Mouse (Mus musculus): ENCODE data around the gene Klk1b9. TPM values are rescaled to one million over a fixed set of nuclear protein-coding genes. Genes with fewer than 3 reads are reported as not detected.
"Not testable (repeated sequence)": the region's sequence is repeated elsewhere in the genome, so short reads cannot be mapped to it uniquely, and the experiment has no call there.

Gene Klk1b9
- polyA plus RNA-seq, 1 experiment from 2014 or later, result not detected

DNA sequence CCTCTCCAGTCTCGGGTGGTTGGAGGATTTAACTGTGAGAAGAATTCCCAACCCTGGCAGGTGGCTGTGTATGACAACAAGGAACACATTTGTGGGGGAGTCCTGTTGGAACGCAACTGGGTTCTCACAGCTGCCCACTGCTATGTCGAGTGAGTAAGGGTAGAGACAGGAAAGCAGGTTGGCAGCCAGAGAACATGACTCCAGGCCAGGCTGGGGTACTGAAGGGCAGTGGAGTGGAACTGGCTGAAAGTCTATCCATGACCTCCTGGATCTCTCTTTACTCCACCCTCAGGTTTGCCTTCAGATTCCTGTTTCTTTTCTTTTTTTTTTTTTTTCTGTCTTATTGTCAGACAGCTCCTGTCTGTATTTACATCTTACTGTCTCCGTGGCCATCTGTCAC is 23.2 kb upstream of the Klk1b9 start:
- Histone ChIP-seq H3K36me3 (ENCODE audit: control insufficient read depth, insufficient read depth, low read length) (no peaks in the 10 kb centered on the region), H3K4me3 (ENCODE audit: low read depth, low read length) (no peak overlapping the region), H3K4me2 (ENCODE audit: low read length) (no peak overlapping the region), H3K27me3 (ENCODE audit: control insufficient read depth, insufficient read depth, low read depth, low read length) (no peaks in the 10 kb centered on the region), H3K9me3 (replicated peaks; ENCODE audit: control insufficient read depth, low read length, poor library complexity, severe bottlenecking) (no peaks in the 10 kb centered on the region), H3K9ac (ENCODE audit: low read depth, low read length) (no peak overlapping the region), H3K27ac (ENCODE audit: low read length) (no peak overlapping the region), H3K4me1 (ENCODE audit: control insufficient read depth, insufficient read depth, low read length) (no peaks in the 10 kb centered on the region)
- WGBS, result 61% methylated on average over 4 of the region's 4 CpGs
- ATAC-seq, result no peak

GRCm38 (mm10) chr7:43966451-43966850 is 9.4 kb upstream of the Klk1b9 start, which contains the start of gene Klk1b1:
Gene Klk1b1, plus strand, starts transcription at chr7:43966751.
- Histone ChIP-seq H3K36me3 (ENCODE audit: control insufficient read depth, insufficient read depth, low read length) (no peaks in the 10 kb centered on the region), H3K27ac (ENCODE audit: low read length) (no peak within 1 kb of the TSS), H3K4me2 (ENCODE audit: low read length) (no peak within 1 kb of the TSS), H3K4me1 (ENCODE audit: control insufficient read depth, insufficient read depth, low read length) (no peaks in the 10 kb centered on the region), H3K4me3 (ENCODE audit: low read depth, low read length) (no peak within 1 kb of the TSS), H3K9ac (ENCODE audit: low read depth, low read length) (no peak within 1 kb of the TSS), H3K27me3 (ENCODE audit: control insufficient read depth, insufficient read depth, low read depth, low read length) (no peaks in the 10 kb centered on the region), H3K9me3 (replicated peaks; ENCODE audit: control insufficient read depth, low read length, poor library complexity, severe bottlenecking) (no peaks in the 10 kb centered on the region)
- WGBS, result 72% methylated on average over 3 of the region's 3 CpGs
- ATAC-seq, result no peak

DNA sequence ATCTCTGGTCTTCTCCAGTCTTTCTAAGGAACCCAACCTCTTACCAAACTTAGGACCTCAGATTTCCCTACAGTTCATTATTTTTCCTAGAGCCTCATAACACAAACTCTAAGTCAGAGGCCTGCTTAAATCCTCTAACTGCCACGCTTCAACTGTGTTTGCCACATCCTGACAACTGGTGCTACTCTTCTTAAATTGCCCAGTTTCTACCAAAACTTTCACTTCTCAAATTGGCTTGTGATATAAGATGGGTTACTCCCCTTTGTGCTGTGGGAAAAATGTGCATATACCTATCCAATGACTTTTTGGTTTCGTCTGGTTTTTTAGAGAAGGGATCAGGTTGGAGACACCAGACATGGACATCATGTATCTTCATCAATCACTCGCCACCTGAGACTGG is 8.8 kb upstream of the Klk1b9 start:
- ATAC-seq, result no peak
- WGBS, result 80% methylated on average over 3 of the region's 3 CpGs
- H3K4me2 ChIP-seq (ENCODE audit: low read length), result no peak overlapping the region

DNA sequence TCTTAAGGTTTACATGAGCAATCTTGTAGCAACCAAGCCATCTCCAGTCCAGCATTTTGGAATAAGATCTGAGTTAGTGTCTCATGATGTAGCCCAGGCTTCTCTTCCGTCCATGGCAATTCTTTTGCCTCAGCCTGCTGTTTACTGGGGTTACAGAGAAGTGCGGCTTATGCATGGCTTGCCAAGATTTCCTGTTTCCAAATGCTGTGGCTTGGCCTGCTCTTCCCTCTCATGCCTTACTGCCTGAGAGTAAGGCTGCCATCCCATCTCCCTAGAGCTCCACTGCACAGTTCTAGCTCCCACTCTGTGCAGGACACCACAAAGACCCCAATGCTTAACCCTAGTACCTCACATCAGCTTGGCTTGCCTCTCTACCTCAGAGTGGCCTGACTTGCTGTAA is 8.2 kb upstream of the Klk1b9 start:
- ATAC-seq, result no peak
- no peaks in the 10 kb centered on the region for H3K36me3 ChIP-seq (ENCODE audit: control insufficient read depth, insufficient read depth, low read length)
- WGBS, result 86% methylated on average over 2 of the region's 2 CpGs
- no peaks in the 10 kb centered on the region for H3K27me3 ChIP-seq (ENCODE audit: control insufficient read depth, insufficient read depth, low read depth, low read length)
- no peak overlapping the region for H3K4me3 ChIP-seq (ENCODE audit: low read depth, low read length)
- H3K27ac ChIP-seq (ENCODE audit: low read length), result no peak overlapping the region
- H3K4me1 ChIP-seq (ENCODE audit: control insufficient read depth, insufficient read depth, low read length), result no peaks in the 10 kb centered on the region
- H3K9ac ChIP-seq (ENCODE audit: low read depth, low read length), result no peak overlapping the region
- no peak overlapping the region for H3K4me2 ChIP-seq (ENCODE audit: low read length)
- no peaks in the 10 kb centered on the region for H3K9me3 ChIP-seq (replicated peaks; ENCODE audit: control insufficient read depth, low read length, poor library complexity, severe bottlenecking)

More for the DNA sequence above, 8.8 kb upstream of the Klk1b9 start:
- Histone ChIP-seq H3K9ac (ENCODE audit: low read depth, low read length) (no peak overlapping the region), H3K27me3 (ENCODE audit: control insufficient read depth, insufficient read depth, low read depth, low read length) (no peaks in the 10 kb centered on the region), H3K27ac (ENCODE audit: low read length) (no peak overlapping the region), H3K4me1 (ENCODE audit: control insufficient read depth, insufficient read depth, low read length) (no peaks in the 10 kb centered on the region), H3K36me3 (ENCODE audit: control insufficient read depth, insufficient read depth, low read length) (no peaks in the 10 kb centered on the region), H3K4me3 (ENCODE audit: low read depth, low read length) (no peak overlapping the region), H3K9me3 (replicated peaks; ENCODE audit: control insufficient read depth, low read length, poor library complexity, severe bottlenecking) (no peaks in the 10 kb centered on the region)

DNA sequence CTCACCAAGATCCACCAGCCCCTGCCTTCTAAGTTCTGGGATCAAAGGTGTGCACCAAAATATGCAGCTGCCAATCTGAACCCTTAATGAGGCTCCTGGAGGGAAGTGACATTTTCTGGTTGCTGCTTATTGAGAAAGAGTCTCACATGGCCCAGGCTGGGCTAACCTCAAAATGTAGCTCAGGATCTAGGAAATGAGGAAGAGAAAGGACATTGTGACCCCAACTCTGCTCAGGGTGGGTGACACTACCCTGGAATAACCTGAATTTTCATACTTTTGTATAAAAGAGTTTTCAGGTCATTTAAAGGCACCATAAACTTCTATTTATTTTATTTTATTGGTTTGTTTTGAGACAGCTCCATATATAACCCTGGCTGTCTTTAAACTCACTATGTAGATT is 9.8 kb downstream of the Klk1b9 start:
- Histone ChIP-seq H3K9me3 (replicated peaks; ENCODE audit: control insufficient read depth, low read length, poor library complexity, severe bottlenecking) (no peaks in the 10 kb centered on the region), H3K4me1 (ENCODE audit: control insufficient read depth, insufficient read depth, low read length) (no peaks in the 10 kb centered on the region), H3K9ac (ENCODE audit: low read depth, low read length) (no peak overlapping the region), H3K27ac (ENCODE audit: low read length) (no peak overlapping the region), H3K4me3 (ENCODE audit: low read depth, low read length) (no peak overlapping the region), H3K27me3 (ENCODE audit: control insufficient read depth, insufficient read depth, low read depth, low read length) (no peaks in the 10 kb centered on the region), H3K4me2 (ENCODE audit: low read length) (no peak overlapping the region), H3K36me3 (ENCODE audit: control insufficient read depth, insufficient read depth, low read length) (no peaks in the 10 kb centered on the region)
- ATAC-seq, result no peak

DNA sequence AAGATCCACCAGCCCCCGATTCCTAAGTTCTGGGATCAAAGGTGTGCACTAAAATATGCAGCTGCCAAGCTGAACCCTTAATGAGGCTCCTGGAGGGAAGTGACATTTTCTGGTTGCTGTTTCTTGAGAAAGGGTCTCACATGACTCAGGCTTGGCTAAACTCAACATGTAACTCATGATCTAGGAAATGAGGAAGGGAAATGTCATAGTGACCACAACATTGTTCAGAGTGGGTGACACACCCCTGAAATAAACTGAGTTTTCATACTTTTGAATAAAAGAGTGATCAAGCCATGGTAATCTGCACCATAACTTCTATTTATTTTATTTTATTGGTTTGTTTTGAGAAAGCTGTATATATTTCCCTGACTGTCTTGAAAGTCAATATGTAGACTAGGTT is 19.0 kb downstream of the Klk1b9 start:
- H3K4me3 ChIP-seq (ENCODE audit: low read depth, low read length); H3K36me3 ChIP-seq (ENCODE audit: control insufficient read depth, insufficient read depth, low read length); H3K4me2 ChIP-seq (ENCODE audit: low read length); H3K9me3 ChIP-seq (replicated peaks; ENCODE audit: control insufficient read depth, low read length, poor library complexity, severe bottlenecking); H3K4me1 ChIP-seq (ENCODE audit: control insufficient read depth, insufficient read depth, low read length); H3K27ac ChIP-seq (ENCODE audit: low read length); ATAC-seq; H3K27me3 ChIP-seq (ENCODE audit: control insufficient read depth, insufficient read depth, low read depth, low read length); H3K9ac ChIP-seq (ENCODE audit: low read depth, low read length): not testable (repeated sequence)
- 86% methylated on average over 1 of the region's 1 CpGs for WGBS

GRCm38 (mm10) chr7:43995577-43995976 is 19.7 kb downstream of the Klk1b9 start, which contains the start of gene Klk1b11:
Gene Klk1b11, plus strand, starts transcription at chr7:43995877.
- not testable (repeated sequence) for H3K9me3 ChIP-seq (replicated peaks; ENCODE audit: control insufficient read depth, low read length, poor library complexity, severe bottlenecking); H3K27me3 ChIP-seq (ENCODE audit: control insufficient read depth, insufficient read depth, low read depth, low read length); H3K9ac ChIP-seq (ENCODE audit: low read depth, low read length); H3K36me3 ChIP-seq (ENCODE audit: control insufficient read depth, insufficient read depth, low read length); H3K4me1 ChIP-seq (ENCODE audit: control insufficient read depth, insufficient read depth, low read length); H3K4me2 ChIP-seq (ENCODE audit: low read length); H3K4me3 ChIP-seq (ENCODE audit: low read depth, low read length); ATAC-seq; H3K27ac ChIP-seq (ENCODE audit: low read length)
- WGBS, result 90% methylated on average over 4 of the region's 4 CpGs

DNA sequence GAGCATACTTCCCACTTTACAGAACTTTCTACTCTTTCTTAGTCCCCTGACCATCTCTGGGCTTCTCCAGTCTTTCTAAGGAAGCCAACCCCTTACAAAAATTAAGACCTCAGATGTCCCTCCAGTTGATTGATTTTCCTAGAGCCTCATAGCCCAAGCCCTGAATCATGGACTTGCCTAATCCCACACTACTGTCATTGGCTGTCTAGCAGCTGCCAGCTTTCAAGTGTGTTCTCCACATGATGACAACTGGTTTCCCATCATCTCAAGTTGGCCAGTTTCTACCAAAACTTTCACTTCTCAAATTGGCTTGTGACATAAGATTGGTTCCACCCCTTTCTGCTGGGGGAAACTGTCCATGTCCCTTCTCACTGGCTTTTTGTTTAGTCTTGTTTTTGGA is 29.0 kb downstream of the Klk1b9 start:
- H3K36me3 ChIP-seq (ENCODE audit: control insufficient read depth, insufficient read depth, low read length), result no peaks in the 10 kb centered on the region
- ATAC-seq, result no peak
- no peaks in the 10 kb centered on the region for H3K4me1 ChIP-seq (ENCODE audit: control insufficient read depth, insufficient read depth, low read length)
- H3K27ac ChIP-seq (ENCODE audit: low read length), result no peak overlapping the region
- H3K9ac ChIP-seq (ENCODE audit: low read depth, low read length), result no peak overlapping the region
- no peak overlapping the region for H3K4me3 ChIP-seq (ENCODE audit: low read depth, low read length)
- H3K27me3 ChIP-seq (ENCODE audit: control insufficient read depth, insufficient read depth, low read depth, low read length), result no peaks in the 10 kb centered on the region
- no peak overlapping the region for H3K4me2 ChIP-seq (ENCODE audit: low read length)
- H3K9me3 ChIP-seq (replicated peaks; ENCODE audit: control insufficient read depth, low read length, poor library complexity, severe bottlenecking), result no peaks in the 10 kb centered on the region

DNA sequence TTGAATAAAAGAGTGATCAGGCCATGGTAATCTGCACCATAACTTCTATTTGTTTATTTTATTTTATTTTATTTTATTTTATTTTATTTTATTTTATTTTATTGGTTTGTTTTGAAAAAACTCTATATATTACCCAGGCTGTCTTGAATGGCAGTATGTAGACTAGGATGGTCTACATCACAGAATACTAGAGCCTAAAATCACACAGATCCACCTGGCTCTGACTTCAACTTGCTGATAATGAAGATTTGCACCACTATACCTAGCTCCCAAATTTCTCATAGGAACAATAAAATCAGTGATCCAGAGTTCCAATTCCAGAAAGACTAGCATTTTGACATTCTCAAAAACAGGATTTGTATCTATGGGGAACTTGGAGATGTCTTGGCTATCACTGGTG is 36.0 kb downstream of the Klk1b9 start, which contains the start of gene Klk1b26:
Gene Klk1b26 (plus strand): TSS at position 301 of the 400 bp plus-strand sequence.
- H3K9me3 ChIP-seq (replicated peaks; ENCODE audit: control insufficient read depth, low read length, poor library complexity, severe bottlenecking); H3K9ac ChIP-seq (ENCODE audit: low read depth, low read length); H3K4me3 ChIP-seq (ENCODE audit: low read depth, low read length); ATAC-seq; H3K4me1 ChIP-seq (ENCODE audit: control insufficient read depth, insufficient read depth, low read length); H3K36me3 ChIP-seq (ENCODE audit: control insufficient read depth, insufficient read depth, low read length); H3K27me3 ChIP-seq (ENCODE audit: control insufficient read depth, insufficient read depth, low read depth, low read length); H3K4me2 ChIP-seq (ENCODE audit: low read length); H3K27ac ChIP-seq (ENCODE audit: low read length): not testable (repeated sequence)

- H3K36me3 ChIP-seq (ENCODE audit: control insufficient read depth, insufficient read depth, low read length); H3K4me1 ChIP-seq (ENCODE audit: control insufficient read depth, insufficient read depth, low read length); H3K27ac ChIP-seq (ENCODE audit: low read length); H3K4me3 ChIP-seq (ENCODE audit: low read depth, low read length); H3K9ac ChIP-seq (ENCODE audit: low read depth, low read length); H3K4me2 ChIP-seq (ENCODE audit: low read length); H3K9me3 ChIP-seq (replicated peaks; ENCODE audit: control insufficient read depth, low read length, poor library complexity, severe bottlenecking); H3K27me3 ChIP-seq (ENCODE audit: control insufficient read depth, insufficient read depth, low read depth, low read length); ATAC-seq: not testable (repeated sequence)
- WGBS, result 83% methylated on average over 6 of the region's 6 CpGs
Observed at GRCm38 (mm10) chr7:44014666-44015065, 38.8 kb downstream of the Klk1b9 start.
